Mouse (Mus musculus) neural tube, embryonic 10.5 days (tissue): Measurements from ENCODE around the gene Pla2g5.

Experiments used
- DNase-seq: peaks from one replicate; pipeline ENCODE4 v3.0.0-alpha.2; 2017; ENCODE audit warnings: low spot score; ENCODE audit errors: extremely low spot score

Gene Pla2g5

DNA sequence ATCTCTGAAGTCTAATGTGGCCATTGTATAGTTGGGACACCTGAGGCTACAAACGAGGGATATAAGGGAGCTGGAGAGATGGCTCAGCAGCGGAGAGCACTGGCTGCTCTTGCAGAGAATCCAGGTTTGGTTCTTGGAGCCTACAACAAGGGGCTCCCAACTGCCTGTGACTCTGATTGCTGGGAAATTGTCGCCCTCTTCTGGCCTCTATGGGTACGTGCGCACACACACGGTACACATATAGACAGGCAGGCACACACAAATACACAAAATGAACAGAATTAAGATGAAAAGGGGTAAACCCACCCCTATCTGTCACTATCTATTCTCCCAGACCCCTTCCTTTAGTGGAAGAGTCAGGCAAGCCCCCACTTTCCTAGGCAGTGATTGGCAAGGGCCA lies 110.7 kb downstream of the Pla2g5 start:
- DNase-seq: no peak
